Mouse (Mus musculus) lung, postnatal 36 days (tissue): ENCODE data around the gene Trf.
"Not testable (repeated sequence)": the region's sequence is repeated elsewhere in the genome, so short reads cannot be mapped to it uniquely, and the experiment has no call there.

ENCODE experiments used
- DNase-seq: peaks from one replicate; pipeline ENCODE4 v3.0.0; 2022; ENCODE audit warnings: mixed read lengths

The Trf gene

GRCm38 (mm10) chr9:103214281-103214680, 16.0 kb downstream of the Trf start:
- no peak for DNase-seq

GRCm38 (mm10) chr9:103213631-103214030, 16.6 kb downstream of the Trf start:
- DNase-seq: no peak

GRCm38 (mm10) chr9:103212654-103213420, 17.4 kb downstream of the Trf start:
- peak; percentile 53 for DNase-seq

DNA sequence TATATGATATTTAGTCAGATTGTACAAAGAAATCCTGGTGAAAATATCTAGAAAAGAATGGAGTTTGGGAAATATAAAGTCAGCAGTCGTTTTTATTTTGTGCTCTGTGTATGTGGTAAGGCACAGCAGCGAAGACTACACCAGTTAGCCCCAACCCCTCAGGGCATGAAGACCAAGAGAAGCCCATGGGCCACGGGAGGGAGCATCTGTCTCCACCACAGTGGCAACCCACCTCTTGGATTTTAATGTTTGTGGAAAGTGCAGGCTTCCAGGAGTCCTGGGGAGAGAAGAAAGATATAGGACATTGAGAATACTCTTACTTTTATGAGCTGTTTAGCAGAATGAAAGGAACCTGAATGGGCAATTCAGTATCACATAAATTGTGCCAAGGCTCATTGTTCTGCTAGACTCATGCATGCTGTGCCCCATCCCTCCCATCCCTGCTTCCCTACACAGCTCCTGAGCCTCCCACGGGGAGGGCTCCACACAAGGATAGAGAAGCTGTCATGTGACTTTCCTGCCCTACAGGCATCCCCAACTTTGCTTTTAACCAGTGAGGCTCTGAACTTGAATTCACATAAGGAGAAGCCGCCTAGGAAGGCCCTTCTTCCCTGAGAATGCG, 21.3 kb downstream of the Trf start:
- DNase-seq: no peak

DNA sequence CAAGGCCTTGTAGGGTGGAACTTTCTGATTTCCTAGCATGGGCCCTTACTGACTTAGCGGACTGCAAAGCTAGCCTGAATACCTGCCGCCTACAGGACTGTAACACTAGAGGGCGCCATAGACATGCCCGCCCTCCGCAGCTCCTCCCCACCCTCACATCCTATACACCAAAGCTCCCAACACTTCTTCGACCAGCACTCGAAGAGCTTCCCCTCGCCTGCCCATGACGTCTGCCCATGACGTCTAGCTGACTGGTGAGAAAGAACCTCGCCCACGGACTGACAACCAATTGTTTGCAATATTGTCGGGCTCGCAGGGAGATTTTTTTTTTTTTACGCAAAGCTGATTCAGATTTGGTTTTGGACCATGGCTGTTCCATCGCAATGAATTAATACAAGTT, 22.4 kb downstream of the Trf start:
- DNase-seq: peak; percentile 82

DNA sequence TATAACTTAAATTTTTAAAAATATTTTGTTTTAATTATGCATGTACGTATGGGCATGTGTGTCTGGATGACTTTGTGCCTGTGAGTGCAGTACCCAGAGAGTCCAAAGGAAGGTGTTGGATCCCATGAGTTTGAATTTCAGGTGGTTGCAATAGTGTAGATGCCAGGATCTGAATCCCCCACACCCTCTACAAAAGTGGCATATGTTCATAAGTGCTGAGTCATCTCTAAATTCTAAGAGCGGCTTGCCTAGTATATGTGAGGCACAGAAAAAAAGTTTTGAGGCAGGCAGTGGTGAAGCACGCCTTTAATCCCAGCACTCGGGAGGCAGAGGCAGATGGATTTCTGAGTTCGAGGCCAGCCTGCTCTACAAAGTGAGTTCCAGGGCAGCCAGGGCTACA, 24.5 kb downstream of the Trf start:
- DNase-seq: no peak

DNA sequence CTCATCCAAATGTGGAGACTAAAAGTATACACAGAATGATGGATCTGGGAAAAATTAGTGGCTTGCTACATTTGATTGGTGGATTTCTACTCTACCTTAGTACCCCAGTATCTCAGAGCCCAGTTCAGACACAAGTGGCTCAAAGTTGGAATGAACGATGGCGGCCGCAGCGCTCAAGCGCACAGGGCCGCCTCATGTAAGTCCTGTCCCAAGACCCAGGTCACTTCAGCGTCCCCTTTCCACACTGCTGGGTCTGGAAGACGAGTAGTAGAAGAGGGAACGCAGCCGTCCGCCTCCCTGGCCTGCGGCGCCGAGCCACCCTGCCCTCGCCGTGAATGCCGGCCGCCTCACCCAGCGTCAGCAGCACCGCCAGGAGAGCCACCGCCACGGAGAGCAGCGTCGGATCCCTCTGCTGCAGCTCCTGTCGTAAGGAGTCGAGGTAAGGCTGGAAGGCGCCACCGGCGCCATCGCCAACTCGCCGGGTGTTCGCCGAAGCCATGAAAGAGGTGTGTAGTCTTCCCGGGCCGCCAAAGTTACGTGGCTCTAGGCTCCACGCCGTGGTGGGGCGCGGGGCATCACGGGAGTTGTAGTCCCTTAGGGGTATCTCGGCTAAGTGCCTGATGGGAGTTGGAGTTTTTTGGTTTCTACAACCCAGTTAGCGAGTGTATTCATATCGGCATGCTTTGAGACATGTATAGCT, 28.5 kb downstream of the Trf start, which contains the start of gene Srprb:
TSS of gene Srprb (minus strand) at position 577 of the 700 bp plus-strand sequence.
- DNase-seq: peak; percentile 97

- no peak for DNase-seq
These were observed 41.8 kb downstream of the Trf start for GRCm38 (mm10) chr9:103188416-103188815.

DNA sequence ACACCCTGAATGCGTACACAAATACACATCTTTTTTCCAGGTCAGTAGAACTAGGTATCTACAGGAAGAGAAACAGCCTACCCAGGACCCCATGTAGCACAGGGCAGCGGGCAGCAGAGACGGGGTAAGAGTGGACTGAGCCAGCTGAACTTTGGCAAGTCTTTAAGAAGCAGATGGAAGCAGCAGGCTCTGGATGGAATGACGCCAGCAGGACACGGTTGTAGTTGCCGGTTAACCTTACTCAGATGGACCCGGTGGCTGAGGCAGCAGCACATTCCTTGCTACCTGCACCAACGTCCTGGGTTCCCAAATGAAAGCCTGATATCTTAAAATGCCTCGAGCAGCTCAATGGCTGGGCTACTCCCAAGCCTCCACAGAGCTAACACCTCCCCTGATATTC, 43.5 kb downstream of the Trf start:
- peak; percentile 29 for DNase-seq

GRCm38 (mm10) chr9:103185946-103186345, 44.3 kb downstream of the Trf start:
- DNase-seq: peak; percentile 69

DNA sequence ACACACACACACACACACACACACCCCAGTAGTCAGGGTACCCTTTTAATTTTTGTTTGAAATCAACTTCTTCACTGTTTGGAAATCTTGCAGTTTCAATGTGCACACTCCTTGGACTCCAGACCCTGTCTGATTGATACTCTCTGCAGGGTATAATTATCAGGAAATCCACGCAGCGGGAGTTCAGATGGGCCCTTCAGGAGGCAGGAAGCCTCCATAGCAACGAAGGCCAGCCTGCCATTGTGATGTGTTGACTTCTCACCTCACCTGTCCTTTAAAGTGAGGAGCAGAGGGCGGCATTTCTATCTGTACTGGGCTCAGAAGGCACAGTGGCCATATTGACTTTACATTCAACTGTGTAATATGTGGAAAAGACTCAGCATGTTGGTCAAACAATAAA, 45.4 kb downstream of the Trf start:
- no peak for DNase-seq

DNA sequence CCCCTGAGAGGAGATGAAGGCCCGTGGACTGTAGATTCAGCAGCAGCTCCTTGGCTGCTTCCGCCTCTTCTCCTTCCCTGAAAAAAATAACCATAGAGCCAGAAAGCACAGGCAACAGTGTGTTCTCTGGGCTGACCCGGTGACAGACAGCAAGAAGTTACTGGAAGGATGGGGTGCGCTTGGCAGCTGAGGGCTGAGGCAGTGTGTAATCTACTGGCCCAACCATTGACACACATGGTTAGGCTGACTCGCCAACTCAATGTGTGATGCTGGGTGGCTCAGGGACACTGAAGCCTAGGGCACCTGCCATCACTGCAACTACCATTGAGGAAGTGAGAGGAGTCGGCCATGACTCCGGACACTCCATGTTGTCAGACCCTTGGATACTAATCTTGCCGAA, 48.4 kb downstream of the Trf start:
- DNase-seq: no peak

DNA sequence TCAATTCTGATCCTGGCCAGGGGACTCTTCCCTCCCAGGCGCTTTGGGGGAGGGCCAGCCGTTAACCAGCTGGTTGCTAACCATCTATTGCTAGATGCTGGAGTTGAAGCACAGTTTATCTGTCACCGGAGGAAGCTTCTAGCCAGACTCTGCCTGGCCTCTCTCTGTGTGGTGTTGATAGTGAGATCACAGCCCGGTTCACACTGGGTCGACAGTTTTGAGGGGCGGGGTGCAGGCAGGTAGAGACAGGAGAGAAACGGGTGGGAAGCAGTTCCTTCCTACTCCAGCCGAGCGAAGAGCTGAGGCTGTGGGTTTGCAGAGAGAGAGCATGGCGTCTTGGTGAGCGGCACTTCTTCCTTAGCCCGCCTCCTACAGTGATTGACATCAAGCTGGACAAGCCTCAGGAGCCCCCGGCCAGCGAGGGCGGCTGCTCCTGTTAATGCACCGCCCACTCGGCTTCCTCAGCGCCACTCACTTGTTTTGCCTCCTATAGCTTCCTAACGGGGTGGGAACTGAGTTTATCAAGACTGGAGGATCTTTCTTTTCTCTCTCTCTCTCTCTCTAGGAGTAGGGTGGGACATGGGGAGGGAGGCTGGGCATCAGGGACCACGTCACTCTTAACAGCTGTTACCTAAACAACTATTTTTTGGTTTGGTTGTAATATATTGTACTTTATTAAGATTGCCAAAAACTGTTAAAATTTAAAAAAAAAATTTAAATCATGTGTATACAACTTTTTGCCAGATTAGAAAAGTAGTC, 49.3 kb downstream of the Trf start:
- DNase-seq: peak; percentile 89

DNA sequence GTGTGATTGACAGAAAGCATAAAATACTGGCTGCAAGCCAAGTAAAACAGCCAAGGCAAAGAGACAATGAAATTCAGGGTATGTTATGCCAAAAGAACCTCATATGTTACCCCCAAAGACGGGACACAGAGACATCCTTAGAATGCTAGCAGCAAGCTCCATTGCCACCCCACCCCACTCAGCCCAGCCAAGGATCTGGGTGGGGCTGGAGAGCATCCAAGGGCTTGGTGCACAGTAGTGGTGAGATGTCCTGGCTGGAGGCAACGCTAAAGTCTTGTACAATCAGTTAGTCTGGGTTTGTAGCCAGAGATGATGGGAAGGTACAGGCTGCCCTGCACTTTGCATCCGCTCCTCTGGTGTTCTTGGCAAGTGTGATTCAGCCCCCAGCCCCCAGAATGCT, 49.9 kb downstream of the Trf start:
- peak; percentile 75 for DNase-seq

GRCm38 (mm10) chr9:103175692-103176091, 54.6 kb downstream of the Trf start:
- DNase-seq: no peak

GRCm38 (mm10) chr9:103174771-103175519, 55.3 kb downstream of the Trf start:
- DNase-seq: peak; percentile 80

DNA sequence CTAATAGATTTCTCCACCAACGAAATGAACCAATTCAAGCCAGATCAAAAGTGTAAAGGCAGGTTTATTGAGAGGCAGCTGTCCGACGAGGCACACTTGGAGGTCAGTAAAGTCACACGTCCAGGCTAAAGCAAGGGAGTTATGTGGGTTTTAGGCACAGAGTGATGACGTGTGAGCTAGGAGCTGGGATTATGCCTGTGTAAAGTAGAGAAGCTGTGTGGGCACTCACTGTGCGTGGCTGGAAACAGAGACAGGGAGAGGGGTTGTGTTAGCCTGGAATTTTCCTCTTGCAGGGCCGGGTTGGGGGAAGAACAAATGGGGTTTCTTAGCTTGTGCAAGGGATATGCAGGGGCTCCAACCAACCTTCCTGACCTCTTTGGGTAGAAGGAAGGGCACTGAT, 61.5 kb downstream of the Trf start:
- no peak for DNase-seq

DNA sequence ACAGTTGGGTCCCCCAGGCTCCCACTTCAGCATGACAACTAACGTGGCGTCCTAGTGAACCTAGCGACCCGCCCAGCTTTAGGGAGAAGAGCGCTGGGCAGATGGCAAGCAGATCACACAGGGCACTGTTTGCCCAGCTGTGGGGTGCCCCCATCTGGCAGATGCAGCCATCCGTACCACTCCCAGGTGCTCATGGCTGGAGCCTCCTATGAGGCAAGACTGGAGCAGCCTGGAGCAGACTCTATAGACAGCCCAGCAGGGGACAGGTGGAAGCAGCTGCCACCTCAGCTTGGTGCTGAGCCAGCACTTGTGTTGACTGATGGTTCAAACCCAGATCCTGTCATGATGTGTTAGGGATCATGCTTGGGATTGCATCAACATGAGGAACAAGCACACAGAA, 62.2 kb downstream of the Trf start:
- DNase-seq: no peak

DNA sequence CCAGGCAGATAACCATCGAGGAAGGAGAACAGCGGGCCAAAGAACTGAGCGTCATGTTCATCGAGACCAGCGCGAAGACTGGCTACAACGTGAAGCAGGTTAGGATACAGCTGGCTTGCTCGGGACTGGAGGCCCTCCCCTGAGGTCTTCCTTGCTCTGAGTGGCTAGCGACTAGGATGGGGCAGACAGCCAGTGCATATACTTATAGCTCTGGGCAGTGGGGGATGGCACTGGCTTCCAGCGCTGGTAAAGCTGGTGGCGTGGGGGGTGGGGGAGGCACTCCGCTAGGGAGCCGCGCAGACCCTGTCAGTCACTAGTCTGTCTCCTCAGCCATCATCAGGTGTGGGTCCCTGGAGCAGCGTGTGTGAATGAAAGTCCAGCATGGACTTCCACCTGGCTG, 66.4 kb downstream of the Trf start:
- DNase-seq: no peak

- not testable (repeated sequence) for DNase-seq
These were observed 75.1 kb downstream of the Trf start for GRCm38 (mm10) chr9:103155158-103155557.

DNA sequence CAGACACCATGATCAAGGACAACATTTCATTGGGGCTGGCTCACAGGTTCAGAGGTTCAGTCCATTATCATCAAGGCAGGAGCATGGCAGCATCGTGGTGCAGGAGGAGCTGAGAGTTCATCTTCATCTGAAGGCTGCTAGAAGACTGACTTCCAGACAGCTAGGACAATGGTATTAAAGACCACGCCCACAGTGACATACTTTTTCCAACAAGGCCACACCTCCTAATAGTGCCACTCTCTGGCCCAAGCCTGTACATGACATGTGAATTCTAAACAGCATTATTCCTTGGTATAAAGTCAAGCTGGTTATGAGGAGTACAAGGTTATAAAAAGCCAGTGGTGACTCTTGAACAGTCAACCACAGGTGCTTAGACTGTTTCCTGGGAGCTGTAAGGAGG, 75.7 kb downstream of the Trf start:
- DNase-seq: no peak
